Mouse (Mus musculus) cerebellum, adult 18-20 months (tissue): Measurements from ENCODE around the gene Wdr61.

ENCODE experiments used
- DNase-seq, 2 experiments: peaks; one replicate each; pipeline ENCODE4 v3.0.0; 2021

Gene Wdr61

DNA sequence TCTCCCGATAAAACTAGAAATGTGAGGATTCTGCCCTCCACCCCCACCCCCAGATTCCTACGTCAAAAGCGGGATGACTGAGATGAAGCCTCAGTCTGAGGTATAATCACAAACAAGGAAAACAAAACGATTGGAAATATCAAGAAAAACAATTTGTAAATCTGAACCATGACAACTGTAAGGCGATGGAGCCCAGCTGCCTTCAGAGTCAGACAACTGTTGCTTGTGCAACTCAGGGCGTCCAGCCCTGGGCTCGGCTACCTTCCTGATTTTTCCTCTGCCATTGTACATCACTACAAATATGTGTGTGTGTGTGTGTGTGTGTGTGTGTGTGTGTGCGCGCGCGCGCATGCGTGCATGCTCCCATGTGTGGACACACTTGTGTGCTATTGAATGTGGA is 60.4 kb downstream of the Wdr61 start:
- DNase-seq, result no peak

DNA sequence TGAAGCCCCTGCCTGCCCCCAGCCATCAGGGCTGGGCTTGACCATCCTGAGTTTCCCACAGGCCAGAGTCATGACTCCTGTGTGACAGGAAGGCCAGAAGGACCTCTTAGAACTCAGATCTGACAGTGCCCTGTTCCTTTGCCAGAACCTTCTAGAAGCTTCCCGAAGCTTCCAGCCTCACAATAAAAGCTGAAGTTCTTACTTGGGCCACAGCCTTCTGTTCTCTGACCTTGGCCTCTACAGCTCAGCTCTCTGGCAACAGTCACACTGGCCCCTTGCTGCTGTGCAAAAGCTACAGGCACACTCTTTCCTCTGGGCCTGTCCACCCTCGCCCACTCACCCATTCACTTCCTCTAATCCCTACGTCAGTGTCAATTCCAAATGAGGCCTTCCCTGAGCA is 62.4 kb downstream of the Wdr61 start:
- DNase-seq, result no peak

DNA sequence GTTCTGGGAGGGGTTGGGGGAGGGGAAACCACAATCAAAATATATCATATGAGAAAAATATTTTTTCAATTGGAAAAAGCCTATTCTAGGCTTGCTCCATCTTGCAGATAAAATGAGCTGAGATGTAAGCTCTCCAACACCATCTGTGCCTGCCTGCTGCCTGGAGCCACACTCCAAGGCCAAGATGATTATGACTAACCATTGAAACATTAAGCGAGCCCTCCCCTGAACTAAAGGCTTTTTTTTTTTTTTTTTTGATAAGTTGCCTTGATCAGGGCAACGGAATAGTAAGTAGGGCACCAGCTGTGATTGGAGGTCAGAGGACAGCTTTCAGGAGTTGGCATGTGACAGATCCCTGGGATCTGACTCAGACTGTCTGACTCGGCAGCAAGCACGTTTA is 65.9 kb downstream of the Wdr61 start:
- DNase-seq, result peak; percentile 53 to 70

DNA sequence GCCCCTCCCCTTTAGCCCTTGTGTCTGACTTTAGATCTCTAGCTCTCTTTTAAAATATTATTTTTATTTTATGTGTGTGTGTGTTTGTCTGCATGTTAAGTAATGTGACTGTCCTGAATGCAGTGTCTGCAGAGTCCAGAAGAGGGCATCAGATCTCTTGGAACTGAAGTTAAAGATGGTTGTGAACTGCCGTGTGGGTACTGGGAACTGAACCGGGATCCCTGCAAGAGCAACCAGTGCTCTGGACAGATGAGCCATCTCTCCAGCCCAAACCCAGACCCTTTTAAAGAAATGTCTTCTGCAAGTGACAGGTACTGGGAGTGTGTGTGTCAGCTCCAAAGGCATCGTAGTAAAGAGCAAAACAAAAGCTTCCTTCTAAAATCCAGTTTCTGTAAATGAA is 68.2 kb downstream of the Wdr61 start:
- no peak for DNase-seq
